In the genomic region with DNA sequence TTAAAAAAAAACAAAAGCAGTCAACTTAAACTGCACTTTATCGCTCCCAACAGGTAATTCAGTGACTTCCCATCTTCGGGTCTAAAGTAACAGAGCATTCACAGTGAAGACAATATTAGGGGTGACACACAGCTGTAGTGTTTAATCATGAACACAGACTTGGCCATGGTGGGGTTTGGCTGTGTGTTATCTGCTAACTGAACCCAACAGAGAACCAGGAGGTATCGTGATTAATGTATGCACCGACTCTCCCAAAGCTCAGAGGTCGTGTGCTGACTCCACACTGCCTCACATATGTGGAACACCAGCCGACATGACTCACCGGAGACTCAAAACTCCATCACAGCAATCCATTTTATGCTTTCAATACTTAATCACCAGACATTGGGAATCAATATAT, we compare ENCODE assay signal across 13 mouse cellular contexts.
"Had no signal": no experiment of that assay in that cellular context is flagged by ENCODE, and none has a peak within 500 bp of the region (broad histone marks: within the 10 kb centered on the region; RNA-seq: fewer than 3 reads in every experiment).

No protein-coding gene starts in this region.

- DNase-seq: kidney, adult 11 months; kidney, adult 8-10 months; kidney, postnatal 10 days; lung, adult 18-20 months; lung, postnatal 14 days; lung, postnatal 4 days; thymus, adult 18-20 months; thymus, postnatal 36 days had no signal

- H3K4me2 ChIP-seq: intestine, embryonic 15.5 days; kidney, embryonic 15.5 days; midbrain, embryonic 13.5 days had no signal

- ATAC-seq: intestine, embryonic 15.5 days; midbrain, embryonic 13.5 days; midbrain, embryonic 16.5 days had no signal

- H3K27ac ChIP-seq: intestine, embryonic 15.5 days; kidney, embryonic 15.5 days; midbrain, embryonic 10.5 days; midbrain, embryonic 13.5 days had no signal

- H3K4me1 ChIP-seq: intestine, embryonic 15.5 days; kidney, embryonic 15.5 days; midbrain, embryonic 10.5 days; midbrain, embryonic 13.5 days had no signal

- H3K9ac ChIP-seq: intestine, embryonic 15.5 days; kidney, embryonic 15.5 days; midbrain, embryonic 13.5 days had no signal

- H3K4me3 ChIP-seq: intestine, embryonic 15.5 days; kidney, embryonic 15.5 days; midbrain, embryonic 10.5 days; midbrain, embryonic 13.5 days had no signal

- H3K27me3 ChIP-seq: intestine, embryonic 15.5 days; kidney, embryonic 15.5 days; midbrain, embryonic 13.5 days had no signal

- H3K9me3 ChIP-seq: intestine, embryonic 15.5 days; kidney, embryonic 15.5 days; midbrain, embryonic 10.5 days; midbrain, embryonic 13.5 days had no signal
